Mouse (Mus musculus) small intestine, adult 2 months (tissue): ENCODE measurements at regions not wholly inside any gene's neighbourhood (a gene's known extent, or its start where the extent isn't known, plus 50 kb on each side); places are given as distances from the start of the nearest gene placed in this dataset.
A peak's percentile ranks its signal among the peaks of the same experiment; 100 is the strongest.

ENCODE experiments used
- H3K27ac ChIP-seq: fragments of 200-500 bp; 2 replicates; pipeline ENCODE4 v1.5.1; 2012; ENCODE audit warnings: low read depth, low read length, control low read depth, inconsistent platforms; ENCODE audit not compliant: insufficient read depth
- H3K27me3 ChIP-seq: fragments of 200-500 bp; 2 replicates; pipeline ENCODE4 v1.6.1; 2012; ENCODE audit warnings: mild to moderate bottlenecking, moderate library complexity, low read length, inconsistent platforms; ENCODE audit not compliant: control insufficient read depth, insufficient read depth
- H3K36me3 ChIP-seq: fragments of 200-500 bp; 2 replicates; pipeline ENCODE4 v1.6.1; 2012; ENCODE audit warnings: mild to moderate bottlenecking, low read length, control low read depth, inconsistent platforms; ENCODE audit not compliant: control insufficient read depth, insufficient read depth
- H3K4me1 ChIP-seq: fragments of 200-500 bp; 2 replicates; pipeline ENCODE4 v1.6.1; 2012; ENCODE audit warnings: low read length, inconsistent platforms, mixed read lengths; ENCODE audit not compliant: control insufficient read depth, insufficient read depth, insufficient read length
- H3K4me3 ChIP-seq: fragments of 200-500 bp; 2 replicates; pipeline ENCODE4 v1.5.1; 2012; ENCODE audit warnings: low read depth, mild to moderate bottlenecking, control low read depth, inconsistent platforms, low read length, moderate library complexity
- CTCF ChIP-seq: fragments of 200-500 bp; IDR thresholded peaks from 2 replicates; pipeline ENCODE4 v1.5.1; 2012; ENCODE audit warnings: low read depth, mild to moderate bottlenecking, control low read depth, inconsistent platforms, low read length, moderate library complexity, mixed read lengths; ENCODE audit not compliant: insufficient replicate concordance, insufficient read length; ENCODE audit errors: extremely low read depth
- POLR2A ChIP-seq: fragments of 200-500 bp; IDR thresholded peaks from 2 replicates; pipeline ENCODE4 v1.6.1; 2012; ENCODE audit warnings: low read depth, mild to moderate bottlenecking, control low read depth, inconsistent platforms, low read length, moderate library complexity
- WGBS: fragments of 180-500 bp; shearing (Covaris S2); methylation state at CpG from one replicate; pipeline ENCODE4 v1.1.7; 2018; 5-methylcytosine and 5-hydroxymethylcytosine counted together

GRCm38 (mm10) chr12:109951884-109952456 is 326.9 kb upstream of the Dio3 start:
- H3K27ac ChIP-seq: no peak overlapping the region
- no peak for TF ChIP-seq POLR2A
- TF ChIP-seq CTCF: no peak
- H3K27me3 ChIP-seq: no peaks in the 10 kb centered on the region
- H3K36me3 ChIP-seq: no peaks in the 10 kb centered on the region
- peaks cover 4% of the 10 kb centered on the region for H3K4me1 ChIP-seq
- 84% methylated on average over 10 of the region's 10 CpGs for WGBS
- no peak overlapping the region for H3K4me3 ChIP-seq

DNA sequence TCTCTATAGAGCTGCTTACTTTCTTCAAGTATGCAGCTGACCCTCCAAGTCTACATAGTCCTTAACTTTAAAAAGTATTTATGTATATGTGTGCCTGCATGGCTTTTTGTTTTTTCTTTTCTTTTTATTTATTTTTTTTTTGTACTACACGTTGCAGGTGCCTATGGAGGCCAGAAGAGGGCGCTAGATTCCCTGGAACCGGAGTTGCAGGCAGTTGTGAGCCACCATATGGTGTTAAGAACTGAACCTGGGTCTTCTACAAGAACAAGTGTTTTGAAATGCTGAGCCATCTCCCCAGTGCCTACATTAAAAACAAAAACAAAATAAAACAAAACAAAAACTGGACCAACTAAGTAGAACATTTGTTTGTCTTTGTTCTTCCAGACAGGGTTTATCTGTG is 325.9 kb upstream of the Dio3 start:
- Histone ChIP-seq H3K27me3 (no peaks in the 10 kb centered on the region), H3K4me3 (no peak overlapping the region), H3K27ac (no peak overlapping the region), H3K36me3 (no peaks in the 10 kb centered on the region), H3K4me1 (peaks cover 4% of the 10 kb centered on the region)
- 70% methylated on average over 3 of the region's 3 CpGs for WGBS
- TF ChIP-seq CTCF: no peak
- no peak for TF ChIP-seq POLR2A

GRCm38 (mm10) chr12:109957305-109957704 is 321.6 kb upstream of the Dio3 start:
- Histone ChIP-seq H3K27me3 (no peaks in the 10 kb centered on the region), H3K4me1 (no peaks in the 10 kb centered on the region), H3K4me3 (no peak overlapping the region), H3K36me3 (no peaks in the 10 kb centered on the region), H3K27ac (no peak overlapping the region)
- 80% methylated on average over 3 of the region's 3 CpGs for WGBS
- no peak for TF ChIP-seq POLR2A

- Histone ChIP-seq H3K4me1 (no peaks in the 10 kb centered on the region), H3K27ac (no peak overlapping the region), H3K4me3 (no peak overlapping the region), H3K36me3 (no peaks in the 10 kb centered on the region), H3K27me3 (no peaks in the 10 kb centered on the region)
- WGBS: 49% methylated on average over 18 of the region's 18 CpGs
- TF ChIP-seq POLR2A: no peak
- peak; percentile 20; the same call in 1 of the 2 replicates for TF ChIP-seq CTCF
Measured at GRCm38 (mm10) chr12:109958357-109959085, 320.3 kb upstream of the Dio3 start.

GRCm38 (mm10) chr12:109966776-109967175 is 312.1 kb upstream of the Dio3 start:
- H3K4me1 ChIP-seq: no peaks in the 10 kb centered on the region
- no peaks in the 10 kb centered on the region for H3K36me3 ChIP-seq
- WGBS: 89% methylated on average over 12 of the region's 12 CpGs
- no peak overlapping the region for H3K4me3 ChIP-seq
- no peaks in the 10 kb centered on the region for H3K27me3 ChIP-seq
- H3K27ac ChIP-seq: no peak overlapping the region
- TF ChIP-seq CTCF: no peak
- TF ChIP-seq POLR2A: no peak

DNA sequence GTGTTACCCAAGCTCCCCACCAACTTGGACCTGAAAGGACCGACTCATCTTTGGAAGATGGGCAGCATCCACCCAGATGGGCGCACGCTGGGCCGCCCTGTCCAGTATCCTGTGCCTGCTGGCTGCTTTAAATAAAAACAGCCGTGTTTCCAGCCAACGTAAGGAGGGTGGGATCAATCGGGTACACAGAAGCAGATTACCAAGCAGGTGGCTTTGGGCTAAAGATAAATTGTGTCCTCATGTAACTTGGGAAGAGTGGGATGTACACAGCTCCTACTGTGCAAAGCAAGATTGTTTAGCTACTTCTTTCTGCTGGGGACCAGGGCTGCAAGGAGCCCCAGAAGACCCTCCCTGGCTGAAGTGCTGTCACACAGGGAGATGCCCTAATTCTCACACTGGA is 310.6 kb upstream of the Dio3 start:
- Histone ChIP-seq H3K27ac (no peak overlapping the region), H3K4me1 (no peaks in the 10 kb centered on the region; the same call in 1 of the 2 replicates), H3K36me3 (no peaks in the 10 kb centered on the region), H3K27me3 (no peaks in the 10 kb centered on the region), H3K4me3 (no peak overlapping the region)
- 69% methylated on average over 7 of the region's 7 CpGs for WGBS
- TF ChIP-seq CTCF (no peak), POLR2A (no peak)

DNA sequence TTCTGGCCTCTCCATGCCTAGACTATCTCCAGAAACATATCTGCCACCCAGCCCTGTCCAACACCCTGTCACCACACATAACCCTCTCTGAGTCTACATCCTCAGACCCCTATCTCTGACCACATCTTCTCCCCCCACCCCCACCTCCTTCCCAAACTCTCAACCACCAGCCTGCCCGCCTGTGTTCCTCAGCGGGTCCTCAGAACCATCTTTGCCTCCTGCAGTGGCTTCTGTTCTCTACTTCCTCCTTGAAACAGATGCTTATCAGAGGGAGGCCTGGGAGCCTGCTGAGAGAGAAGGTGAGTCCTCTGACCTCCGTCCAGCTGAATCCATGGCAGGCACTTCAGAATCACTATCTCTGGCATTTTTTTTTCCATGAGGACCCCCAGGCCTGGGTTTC is 307.4 kb upstream of the Dio3 start:
- Histone ChIP-seq H3K4me1 (no peaks in the 10 kb centered on the region; the same call in 1 of the 2 replicates), H3K27ac (no peak overlapping the region), H3K27me3 (no peaks in the 10 kb centered on the region), H3K36me3 (no peaks in the 10 kb centered on the region), H3K4me3 (no peak overlapping the region)
- TF ChIP-seq POLR2A (no peak), CTCF (no peak)
- WGBS: 62% methylated on average over 3 of the region's 3 CpGs
